Mouse (Mus musculus) embryo, embryonic 9.5 days (tissue): Measurements from ENCODE around the gene Prkca.
A peak's percentile ranks its signal among the peaks of the same experiment; 100 is the strongest.

ENCODE experiments used
- DNase-seq: peaks from one replicate; pipeline ENCODE4 v3.0.0-alpha.2; 2017; ENCODE audit errors: extremely low spot score

The Prkca gene

DNA sequence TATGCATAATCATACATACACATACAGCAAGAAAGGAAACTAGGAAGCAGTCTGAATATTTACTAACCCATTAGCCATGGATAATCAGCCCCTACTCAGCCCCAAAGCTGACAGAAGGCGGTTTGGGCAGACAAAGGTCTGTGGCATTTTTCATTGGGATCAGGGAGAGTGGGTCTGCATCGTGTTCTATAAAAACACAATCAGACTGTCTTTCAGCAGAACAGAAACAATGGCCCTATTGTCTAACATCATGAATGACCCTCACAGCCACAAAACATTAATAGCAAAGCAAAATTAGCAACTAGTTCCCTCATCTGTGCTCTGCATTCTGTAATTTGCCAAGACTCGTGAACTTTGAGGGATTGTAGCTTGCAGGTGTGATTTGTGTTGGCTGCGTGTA, 181.6 kb downstream of the Prkca start:
- DNase-seq = no peak

DNA sequence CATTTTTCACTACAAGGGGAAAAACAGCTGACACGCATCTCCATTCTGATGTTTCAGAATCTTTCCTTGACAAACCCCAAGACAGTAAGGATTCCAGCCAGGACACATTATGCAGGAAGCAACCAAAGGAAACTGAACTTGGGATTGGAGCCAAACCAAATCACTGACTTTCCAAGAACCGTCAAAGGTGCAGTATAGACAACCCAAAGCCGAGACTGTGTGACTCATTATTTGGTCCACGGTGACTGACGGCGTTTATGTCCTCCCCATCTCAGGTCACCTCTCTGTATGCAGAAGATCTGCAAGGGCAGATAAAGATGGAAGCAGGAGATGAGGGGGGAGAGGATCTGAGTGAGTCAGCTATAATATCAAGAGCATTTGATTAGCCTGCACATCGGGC, 183.7 kb downstream of the Prkca start:
- no peak for DNase-seq

DNA sequence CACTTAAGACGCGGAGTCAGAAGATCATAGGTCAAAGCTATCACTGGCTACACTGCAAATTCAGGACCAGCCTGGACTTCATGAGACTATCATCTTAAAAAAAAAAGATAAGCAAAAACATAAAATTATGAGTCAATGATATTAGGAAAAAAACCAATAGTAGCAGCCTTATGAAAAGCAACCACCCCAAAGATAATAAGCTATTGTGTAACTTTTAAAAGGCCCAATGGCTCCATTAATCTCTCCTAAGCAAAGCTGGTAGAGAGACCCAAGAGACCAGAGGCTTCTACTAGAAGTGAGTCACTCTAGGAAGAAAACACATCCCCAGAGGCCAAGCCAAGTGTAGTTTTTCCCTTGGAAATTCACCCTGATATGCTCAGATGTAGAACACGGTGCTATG, 185.7 kb downstream of the Prkca start:
- no peak for DNase-seq

DNA sequence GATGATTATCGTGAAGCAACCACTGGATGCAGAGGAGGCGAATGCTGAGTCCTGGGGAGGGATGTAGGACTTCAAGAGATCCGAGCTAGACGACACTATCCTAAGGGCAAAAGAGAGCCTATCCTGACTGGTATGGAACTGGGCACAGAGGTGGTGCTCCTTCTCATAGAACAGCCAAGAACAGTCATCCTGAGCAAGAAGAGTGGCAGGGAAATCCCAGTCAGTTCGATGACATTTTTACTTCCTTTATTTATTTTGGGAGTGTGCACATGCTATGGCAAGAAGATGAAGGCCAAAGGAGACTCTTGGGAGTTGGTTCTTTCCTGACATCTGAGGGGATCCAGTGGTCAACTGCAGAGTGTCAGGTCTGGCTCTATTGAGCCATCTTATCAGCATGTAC, 186.7 kb downstream of the Prkca start:
- no peak for DNase-seq

DNA sequence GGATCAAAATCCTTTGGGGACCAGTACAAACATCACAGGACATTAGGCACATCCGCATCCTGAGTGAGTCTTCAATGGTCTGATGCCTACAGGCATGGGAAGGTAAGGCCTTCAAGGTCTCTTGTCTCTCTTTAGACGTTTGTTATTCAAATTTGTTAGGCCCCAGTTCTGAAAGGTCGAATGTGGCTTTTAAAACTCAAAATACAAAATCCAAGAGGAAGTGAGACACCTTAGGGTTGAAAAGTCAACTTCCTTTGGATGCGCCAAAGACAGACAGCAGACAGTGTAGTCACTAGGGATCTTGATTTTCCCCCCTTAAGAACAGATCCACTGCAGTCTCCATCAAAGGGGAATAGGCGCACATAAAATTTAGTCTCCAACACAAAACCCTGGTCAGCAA, 187.6 kb downstream of the Prkca start:
- DNase-seq = no peak

DNA sequence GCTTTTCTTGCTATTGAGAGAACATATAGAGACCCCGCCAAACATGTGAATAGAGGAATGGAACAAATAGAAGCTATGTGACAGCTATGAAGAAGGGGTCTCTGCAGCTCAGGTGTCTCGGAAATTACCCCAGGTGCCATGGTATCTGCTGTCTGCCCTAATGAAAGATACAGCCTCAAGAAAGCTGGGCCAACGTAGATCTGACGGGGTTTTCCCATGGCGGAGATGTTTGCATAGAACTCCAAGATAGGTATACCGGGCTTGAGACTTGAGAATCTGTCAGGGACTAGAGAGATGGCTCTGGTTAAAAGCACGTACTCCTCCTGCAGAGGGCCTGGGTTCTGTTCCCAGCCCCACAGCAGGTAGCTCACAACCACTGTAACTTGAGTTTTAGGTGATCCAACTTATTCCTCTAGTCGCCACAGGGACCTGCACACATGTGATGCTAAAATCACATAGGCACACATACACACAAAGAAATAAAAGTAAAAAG, 188.6 kb downstream of the Prkca start:
- DNase-seq = no peak

DNA sequence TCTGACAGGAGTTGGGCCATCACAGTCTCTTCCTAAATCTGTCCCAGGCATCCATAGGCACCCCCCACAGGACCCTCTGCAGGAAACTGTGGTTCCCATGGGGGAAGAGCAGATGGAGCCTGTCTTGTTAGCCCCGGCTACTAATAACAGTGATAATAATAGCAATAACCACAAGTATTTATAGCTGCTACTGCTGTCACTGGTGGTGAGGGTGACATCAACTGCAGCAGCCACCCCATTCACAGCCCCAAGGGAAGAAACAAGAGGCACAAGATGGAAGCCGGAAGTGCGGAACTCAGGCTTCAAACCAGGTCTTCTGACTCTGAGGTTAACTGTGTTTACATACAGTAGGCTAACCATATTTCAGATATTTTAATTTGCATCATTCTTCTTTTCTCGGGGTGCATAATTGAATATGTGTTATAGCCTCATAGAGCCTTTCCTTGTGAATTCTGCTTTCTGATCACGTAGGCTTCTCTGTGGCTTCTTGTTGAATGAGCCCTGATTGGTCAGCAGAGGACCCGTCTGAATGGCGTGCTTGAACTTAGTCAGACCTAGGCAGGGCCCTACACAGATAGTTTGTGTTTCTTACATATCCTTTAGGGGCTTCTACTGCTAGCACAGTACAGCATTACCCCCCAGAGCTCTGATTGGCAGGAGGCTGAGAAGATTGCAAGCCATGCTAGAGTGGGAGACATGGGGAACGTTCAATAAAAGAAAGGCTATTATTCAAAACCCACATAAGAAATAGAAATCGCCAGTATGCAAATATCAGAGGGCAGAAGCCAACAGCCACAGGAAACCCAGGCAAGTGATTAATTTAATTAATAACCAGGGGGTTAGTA, 189.5 kb downstream of the Prkca start:
- DNase-seq = no peak

DNA sequence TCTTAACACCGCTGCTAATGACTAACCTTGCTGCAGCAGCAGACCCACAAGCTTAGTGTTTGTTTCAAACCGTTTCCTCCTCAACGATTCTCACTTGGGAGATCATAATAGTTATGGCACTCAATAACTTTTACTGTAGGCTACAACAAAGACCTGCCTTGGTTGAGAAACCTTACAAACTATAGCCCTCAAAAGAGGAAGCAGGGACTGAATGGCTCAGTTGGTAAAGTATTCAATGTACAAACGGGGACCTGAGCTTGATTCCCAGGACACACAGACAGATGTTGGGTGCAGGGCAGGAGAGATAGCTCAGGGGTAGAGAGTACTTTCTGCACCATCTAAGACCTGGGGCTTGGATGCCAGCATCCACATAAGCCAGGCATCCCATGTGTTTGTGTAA, 191.1 kb downstream of the Prkca start:
- no peak for DNase-seq

DNA sequence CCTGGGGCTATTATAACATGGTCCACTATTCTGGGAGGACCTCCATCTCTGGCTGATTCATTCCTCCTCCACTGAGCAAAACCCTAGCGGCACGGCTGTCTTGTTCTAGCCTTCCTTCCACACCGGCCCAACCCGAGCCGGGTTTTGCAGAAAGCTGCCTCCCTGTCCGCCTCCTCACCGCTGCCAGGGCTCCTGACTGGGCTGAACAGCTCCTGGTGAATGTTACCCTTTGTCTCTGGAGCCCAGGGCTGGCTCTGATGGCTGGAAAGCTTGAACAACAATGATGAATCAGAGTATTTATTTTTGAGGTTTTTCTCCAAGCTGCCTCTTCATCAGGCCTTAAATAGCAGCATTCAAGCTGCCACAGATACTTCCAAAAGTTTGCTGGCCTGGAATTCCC, 193.3 kb downstream of the Prkca start:
- no peak for DNase-seq

DNA sequence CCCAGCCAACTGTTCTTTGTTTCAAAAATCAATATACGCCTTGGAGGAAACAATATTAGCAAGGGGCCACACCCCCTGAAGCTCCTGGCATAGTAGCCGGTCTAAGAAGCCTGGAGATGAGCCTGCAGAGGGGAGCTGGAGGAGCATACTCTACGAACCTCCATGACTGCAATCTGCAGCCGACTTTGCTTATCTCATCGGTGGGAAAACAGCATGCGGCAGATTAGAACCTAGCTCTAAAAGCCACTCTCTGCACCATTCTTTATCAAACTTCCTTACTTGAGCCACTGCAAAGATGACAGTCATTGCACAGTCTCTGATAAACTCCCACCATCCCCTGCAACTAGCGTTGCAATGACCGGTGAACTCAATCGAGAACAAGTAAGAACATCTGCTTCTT, 194.5 kb downstream of the Prkca start:
- DNase-seq = no peak

DNA sequence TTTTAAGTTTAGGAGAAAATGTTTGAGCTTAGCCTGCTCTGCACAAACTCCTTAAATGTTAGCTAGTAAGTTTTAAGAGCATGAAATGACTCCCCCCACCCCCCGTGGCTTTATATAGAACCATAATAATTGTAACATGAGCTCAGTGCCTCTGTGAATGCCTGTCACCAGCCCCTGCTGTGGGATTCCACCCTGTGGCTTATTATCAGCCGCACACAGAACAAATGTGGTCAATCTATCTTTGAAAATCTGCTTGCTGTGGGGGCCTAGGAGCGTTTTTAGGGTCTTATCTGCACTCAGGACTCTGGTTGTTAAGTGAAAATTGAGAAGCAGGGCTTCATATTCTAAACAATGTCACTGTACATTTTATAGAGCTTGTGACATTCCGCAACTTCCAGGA, 195.2 kb downstream of the Prkca start:
- no peak for DNase-seq

DNA sequence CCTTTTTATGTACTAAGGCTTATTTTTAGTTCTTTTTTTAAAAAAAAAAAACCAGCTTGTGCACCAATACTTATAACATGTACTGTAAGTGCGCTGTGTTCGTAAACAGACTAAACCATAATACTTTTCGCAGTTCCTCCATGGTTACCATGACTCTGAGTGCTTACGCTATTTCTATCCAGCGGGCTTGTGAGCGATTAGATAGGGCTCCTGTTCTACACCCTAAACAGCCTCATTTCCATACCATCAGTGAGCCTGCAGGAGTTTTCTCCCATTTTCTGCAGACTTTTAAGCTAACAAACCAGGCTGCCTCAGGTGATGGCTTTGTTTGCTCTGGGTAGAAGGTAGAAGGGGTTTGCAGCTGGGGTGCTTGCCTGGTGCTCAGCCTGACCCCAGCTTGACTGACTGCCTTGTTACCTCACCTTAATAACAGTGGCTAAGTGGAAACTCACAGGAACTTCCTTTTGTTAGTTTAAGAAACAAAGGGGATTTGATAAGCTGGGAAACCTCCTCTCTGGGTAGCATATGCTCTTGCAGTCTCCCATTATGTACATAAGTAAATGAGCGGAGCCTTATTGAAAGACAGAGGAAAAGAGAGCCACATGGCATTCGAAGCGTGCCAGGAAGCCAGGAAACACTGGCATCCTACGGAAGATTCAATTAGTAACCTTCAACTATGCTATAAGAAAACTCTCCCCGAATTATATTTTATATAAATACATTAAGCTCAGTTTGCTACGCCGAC, 197.8 kb downstream of the Prkca start:
- DNase-seq = no peak

DNA sequence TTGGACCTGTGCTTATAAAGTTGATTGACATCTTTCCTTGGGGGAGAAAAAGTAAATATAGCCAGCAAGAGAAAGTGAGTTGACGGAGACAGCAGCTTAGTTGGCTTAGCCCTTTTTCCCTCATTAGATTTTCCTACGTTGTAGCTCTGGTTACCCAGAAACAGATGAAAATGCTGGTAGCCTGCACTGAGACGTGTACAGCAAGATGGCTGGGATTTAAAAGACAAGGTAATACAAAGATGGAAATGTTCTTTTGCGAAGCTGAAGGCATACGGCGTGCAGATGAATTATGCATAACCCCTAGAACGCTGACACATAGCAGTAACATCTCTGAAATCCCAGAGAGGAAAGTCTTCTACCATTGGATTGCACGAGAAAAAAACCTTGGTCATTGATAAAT, 198.6 kb downstream of the Prkca start:
- no peak for DNase-seq

DNA sequence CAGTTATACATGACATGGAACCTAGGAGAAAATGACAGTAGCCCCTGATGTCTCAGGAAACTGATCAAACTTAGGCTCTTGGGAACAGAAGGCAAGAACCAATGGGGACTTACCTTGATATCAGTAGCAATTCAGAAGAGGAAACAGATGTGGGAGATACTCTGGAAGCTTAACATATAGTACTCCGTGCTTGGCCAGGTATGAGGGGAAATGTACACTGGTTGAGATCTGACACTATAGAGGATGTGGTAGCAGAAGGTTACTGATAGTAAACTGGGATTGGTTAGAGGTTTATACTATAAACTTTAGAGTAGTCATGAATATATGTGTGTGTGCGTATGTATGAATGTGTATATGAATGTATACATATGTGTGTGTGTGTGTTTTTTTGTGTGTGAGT, 200.0 kb downstream of the Prkca start:
- DNase-seq = no peak

DNA sequence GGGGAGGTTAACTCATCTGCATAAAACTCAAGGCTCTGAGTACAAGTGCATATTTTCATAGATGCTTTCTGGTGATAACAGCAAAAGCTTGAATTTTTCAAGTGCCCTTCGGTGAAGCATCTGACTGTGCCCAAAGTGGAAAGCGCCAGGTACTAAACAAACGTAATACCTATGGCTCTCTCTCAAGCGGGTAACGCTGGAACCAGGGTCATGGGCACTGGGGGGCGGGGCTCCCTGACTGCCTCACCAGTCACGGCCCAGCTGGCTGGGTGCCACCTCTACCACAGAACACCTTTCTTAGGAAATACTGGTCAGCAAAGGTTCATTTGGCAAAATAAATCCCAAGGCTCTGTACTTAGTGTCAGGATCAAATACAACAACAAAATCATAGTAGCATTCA, 203.7 kb downstream of the Prkca start:
- DNase-seq = no peak

DNA sequence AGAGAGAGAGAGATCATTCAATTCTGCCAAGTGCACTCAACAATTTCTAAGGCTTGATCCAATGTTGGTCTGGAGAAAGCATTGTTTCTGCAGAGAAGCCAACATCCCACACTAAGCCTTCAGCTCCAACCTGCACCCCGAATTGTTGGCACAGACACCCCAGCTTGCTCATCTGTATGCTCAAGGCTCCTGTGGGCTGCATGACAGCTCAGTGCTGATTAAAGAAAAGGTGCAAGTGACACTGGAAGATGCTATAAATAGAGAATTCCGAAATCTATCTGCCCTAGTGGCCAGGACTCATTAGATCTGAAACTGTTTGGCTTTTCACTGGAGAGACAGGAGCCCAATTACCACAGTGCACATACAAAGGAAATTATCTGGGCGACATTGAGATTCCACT, 207.4 kb downstream of the Prkca start:
- no peak for DNase-seq

DNA sequence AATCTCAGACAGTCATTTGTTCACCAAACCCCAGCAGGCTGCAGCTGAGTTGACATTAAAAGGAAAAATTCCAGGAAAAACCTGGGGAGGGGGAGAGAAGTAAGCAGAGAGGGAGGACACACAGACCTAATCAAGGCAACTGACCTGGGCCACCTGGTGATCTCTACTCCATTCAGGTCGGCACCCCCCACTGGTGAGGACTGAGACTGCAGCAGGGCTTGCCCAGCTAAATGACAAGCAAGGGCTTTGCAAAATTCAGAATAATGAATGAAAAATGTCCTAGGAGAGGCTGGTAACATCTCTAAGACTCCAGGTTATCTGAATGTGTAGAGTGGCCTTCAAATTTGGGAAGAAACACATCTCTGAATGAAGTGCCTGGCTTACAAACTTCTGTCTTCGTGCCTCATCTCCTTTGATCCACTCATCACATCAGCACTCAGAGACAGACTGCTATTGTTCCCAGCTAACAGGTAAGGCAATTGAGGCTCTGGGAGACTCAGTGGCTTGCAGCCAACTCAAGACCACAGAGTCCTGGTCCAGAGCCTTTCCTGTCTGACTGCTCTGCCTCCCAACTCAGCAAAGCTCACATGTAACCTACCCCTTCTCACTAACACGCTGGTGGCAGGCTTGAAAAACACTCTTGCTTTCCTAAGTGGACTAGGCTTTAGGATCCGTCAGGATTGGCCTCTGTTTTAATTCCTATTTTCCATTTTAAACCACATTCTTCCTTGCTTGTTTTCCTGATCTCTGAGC, 208.1 kb downstream of the Prkca start:
- DNase-seq = no peak

DNA sequence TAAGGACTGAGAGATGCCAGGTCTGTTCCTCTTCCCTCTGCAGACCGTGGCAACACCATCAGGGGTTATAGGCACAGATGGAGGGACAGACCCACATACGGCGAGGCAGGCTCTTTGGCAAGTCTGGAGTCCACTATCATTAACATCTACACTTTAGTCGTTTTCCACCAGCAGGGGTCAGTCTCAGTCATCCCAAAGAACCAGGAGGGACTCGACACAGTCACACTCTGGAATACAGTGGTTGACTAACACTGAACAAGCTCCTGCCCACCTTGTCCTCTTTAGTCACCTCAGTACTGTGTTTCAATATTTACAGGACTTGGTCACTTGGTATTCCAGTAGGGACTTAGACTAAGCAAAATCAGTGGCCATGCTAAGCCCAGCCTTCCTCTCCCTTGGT, 215.1 kb downstream of the Prkca start:
- DNase-seq = peak; percentile 63

DNA sequence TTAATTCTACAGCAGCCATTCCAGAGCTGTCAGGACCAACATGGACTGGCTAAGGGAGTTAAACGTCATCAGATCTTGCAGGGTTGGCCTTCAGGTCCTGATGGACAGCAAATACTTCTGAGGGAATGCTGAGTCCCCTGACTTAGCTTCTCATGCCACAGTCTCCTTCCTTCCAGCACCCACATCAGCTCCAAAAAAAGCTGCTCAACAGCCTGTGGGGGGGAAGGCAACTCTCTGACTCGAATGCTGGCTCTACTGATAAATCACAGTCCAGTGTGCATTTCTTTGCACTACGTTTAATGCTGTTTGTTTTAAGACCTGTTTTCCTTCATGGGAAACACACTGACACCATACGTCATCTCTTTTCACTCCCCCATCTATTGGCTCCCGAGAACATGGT, 215.8 kb downstream of the Prkca start:
- DNase-seq = no peak

DNA sequence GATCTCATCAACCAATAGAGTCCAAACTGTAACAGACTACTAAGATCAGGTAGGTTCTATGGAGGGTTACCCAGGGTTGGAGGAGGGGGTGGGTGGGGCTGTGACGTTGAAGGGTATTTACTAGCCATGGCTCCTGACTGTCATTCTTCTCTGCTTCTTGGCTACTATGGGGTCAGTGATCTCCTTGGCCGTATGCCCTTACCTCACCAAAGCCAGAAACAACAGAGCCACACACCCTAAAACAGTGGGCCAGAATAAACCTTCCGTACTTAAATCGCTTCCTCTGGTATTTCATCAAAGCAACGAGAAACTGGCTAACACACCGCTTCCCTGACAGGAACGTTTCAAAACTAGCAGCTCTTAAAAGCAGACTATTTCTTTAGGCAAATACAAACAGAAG, 221.2 kb downstream of the Prkca start:
- DNase-seq = no peak

DNA sequence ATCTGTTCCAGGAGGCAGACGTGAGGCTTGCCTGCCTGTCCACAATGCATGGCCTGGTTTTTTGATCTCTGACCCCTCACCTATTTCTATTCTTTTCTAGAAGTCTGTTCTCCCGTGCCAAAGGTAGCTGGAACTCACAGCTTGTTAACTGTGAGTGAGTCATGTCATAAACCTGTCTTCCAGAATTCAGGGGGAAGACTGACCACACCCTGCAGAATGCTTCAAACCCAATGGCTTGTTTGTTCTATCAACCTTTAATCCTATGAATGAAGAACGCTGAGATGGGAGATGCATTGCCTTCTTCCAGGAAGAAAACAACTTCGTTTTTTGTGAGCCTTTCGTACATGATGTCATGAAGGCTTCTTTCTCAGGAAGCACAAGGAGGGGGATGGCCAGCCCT, 223.0 kb downstream of the Prkca start:
- DNase-seq = no peak

DNA sequence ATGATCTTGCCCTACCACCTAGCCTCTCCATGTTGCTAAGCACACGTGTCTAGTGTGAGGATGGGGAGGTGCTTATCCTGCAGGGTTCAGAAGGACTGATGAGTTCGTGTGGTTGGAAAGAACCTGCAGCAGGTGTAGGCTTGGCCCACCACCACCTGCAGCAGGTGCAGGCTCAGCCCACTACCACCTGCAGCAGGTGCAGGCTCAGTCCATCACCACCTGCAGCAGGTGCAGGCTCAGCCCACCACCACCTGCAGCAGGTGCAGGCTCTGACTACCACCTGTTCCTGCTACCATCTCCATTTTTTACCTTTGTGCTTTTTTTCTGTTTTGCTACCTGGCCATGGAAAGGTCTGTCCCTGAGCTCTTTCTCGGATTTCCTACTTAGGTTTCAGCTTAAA, 223.9 kb downstream of the Prkca start:
- DNase-seq = no peak

DNA sequence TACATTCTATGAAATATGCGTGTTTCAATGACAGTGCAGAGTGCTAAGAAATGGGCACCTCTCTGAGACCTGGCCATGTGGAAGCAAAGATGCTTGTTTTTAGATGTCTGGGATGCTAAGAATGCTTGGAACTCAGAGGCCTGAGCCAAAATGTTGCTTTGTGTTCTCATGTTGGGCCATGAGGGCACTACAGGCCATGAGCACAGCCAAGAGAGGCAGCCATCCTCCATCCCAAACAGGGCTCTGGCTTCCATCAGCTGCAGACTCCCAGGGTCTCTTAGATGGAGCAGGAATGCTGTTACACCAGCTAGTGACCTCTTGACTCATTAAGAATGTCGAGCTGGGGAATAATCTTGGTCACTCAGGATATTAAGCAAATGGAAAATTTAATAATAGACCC, 224.9 kb downstream of the Prkca start:
- DNase-seq = no peak
